Mouse (Mus musculus) forebrain, embryonic 13.5 days (tissue): Measurements from ENCODE around the gene Rtel1. TPM values are rescaled to one million over a fixed set of nuclear protein-coding genes. Genes with fewer than 3 reads are reported as not detected.

ENCODE experiments used
- ATAC-seq: fragments of 200-750 bp; cut with Nextera tagmentation; 2 replicates; pipeline ENCODE4 v1.8.0; 2017
- H3K27ac ChIP-seq: fragments of 300-500 bp; sonication (generic); 2 replicates; pipeline ENCODE4 v1.5.1; 2015; ENCODE audit warnings: inconsistent platforms, mild to moderate bottlenecking, moderate library complexity
- H3K27me3 ChIP-seq: fragments of 300-500 bp; sonication (generic); 2 replicates; pipeline ENCODE4 v1.6.1; 2015; ENCODE audit warnings: mild to moderate bottlenecking, inconsistent platforms
- H3K36me3 ChIP-seq: fragments of 300-500 bp; sonication (generic); 2 replicates; pipeline ENCODE4 v1.6.1; 2015; ENCODE audit warnings: mild to moderate bottlenecking, inconsistent platforms; ENCODE audit not compliant: poor library complexity, severe bottlenecking
- H3K4me1 ChIP-seq: fragments of 300-500 bp; sonication (generic); 2 replicates; pipeline ENCODE4 v1.6.1; 2015; ENCODE audit warnings: inconsistent platforms
- H3K4me2 ChIP-seq: fragments of 300-500 bp; sonication (generic); 2 replicates; pipeline ENCODE4 v1.6.1; 2015; ENCODE audit warnings: inconsistent platforms, mild to moderate bottlenecking, moderate library complexity
- H3K4me3 ChIP-seq: fragments of 300-500 bp; sonication (generic); 2 replicates; pipeline ENCODE4 v1.5.1; 2015; ENCODE audit warnings: mild to moderate bottlenecking, inconsistent platforms
- H3K9ac ChIP-seq: fragments of 300-500 bp; sonication (generic); 2 replicates; pipeline ENCODE4 v1.6.1; 2015; ENCODE audit warnings: mild to moderate bottlenecking, inconsistent platforms
- H3K9me3 ChIP-seq: fragments of 300-500 bp; sonication (generic); replicated peaks from 2 replicates; pipeline ENCODE4 v1.6.1; 2016; ENCODE audit warnings: inconsistent platforms
- WGBS: fragments of 180-500 bp; shearing (Covaris S2); methylation state at CpG from one replicate; pipeline ENCODE4 v1.1.7; 2015; 5-methylcytosine and 5-hydroxymethylcytosine counted together
- polyA plus RNA-seq: library from polyadenylated mRNA; unstranded; fragments of >200 nt; fragmentation: Nextera tagmentation; extraction: Ambion mirVana; gene quantifications from 2 replicates; pipeline ENCODE4 v1.2.1, GENCODE M21; 2015

The Rtel1 gene
- polyA plus RNA-seq, 1 experiment from 2014 or later, result 35.9 TPM

DNA sequence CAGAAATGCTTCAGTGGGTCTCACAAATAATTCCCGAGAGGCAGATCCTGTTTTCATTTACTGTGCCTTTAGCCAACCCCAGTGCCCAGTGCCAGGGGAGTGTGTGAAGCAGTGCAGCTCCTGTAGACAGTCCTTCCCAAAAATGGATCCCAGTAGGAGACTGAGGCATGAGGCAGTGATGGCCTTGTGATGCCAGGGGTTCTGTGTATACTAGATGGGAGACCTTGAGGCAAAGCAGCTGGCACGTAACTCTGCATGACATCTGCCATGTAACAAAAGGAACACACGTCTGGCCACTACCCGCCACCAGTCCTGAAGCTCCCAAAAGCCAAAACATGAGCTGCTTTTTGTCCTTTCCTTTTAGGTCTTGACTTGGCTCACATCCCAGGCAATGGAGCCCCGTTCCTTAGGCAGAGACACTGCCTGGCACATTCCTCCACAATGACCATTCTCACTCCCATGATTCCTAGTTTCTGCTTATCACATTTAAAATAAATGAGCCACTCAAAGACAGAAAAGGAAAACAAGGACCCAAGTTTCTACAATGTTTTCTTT, 77.7 kb downstream of the Rtel1 start:
- no peaks in the 10 kb centered on the region for H3K9me3 ChIP-seq
- H3K27me3 ChIP-seq, result no peaks in the 10 kb centered on the region
- no peak overlapping the region for H3K27ac ChIP-seq
- no peak overlapping the region for H3K4me3 ChIP-seq
- H3K9ac ChIP-seq, result no peak overlapping the region
- WGBS, result 67% methylated on average over 5 of the region's 5 CpGs
- peaks cover 2% of the 10 kb centered on the region; the same call in 1 of the 2 replicates for H3K36me3 ChIP-seq
- no peak overlapping the region for H3K4me2 ChIP-seq
- no peaks in the 10 kb centered on the region for H3K4me1 ChIP-seq
- ATAC-seq, result no peak

DNA sequence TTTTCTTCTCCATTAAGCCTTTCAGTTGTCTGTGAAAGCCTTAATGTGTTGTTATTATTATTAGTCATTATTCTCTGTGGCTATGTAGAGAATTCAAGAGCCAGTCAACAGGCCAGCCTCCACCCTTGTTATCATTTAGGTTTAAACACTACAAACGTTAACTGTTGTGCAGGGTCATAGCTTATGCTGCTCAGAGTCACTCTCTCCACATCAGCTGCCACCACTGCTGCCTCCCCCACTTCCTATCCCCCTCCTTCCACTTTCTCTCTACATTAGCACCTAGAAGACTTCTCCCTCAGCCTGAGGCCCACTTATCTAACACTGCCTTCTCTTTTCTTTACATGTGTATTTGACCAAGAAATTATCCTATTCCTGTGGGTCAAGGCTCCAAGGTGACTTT, 82.0 kb downstream of the Rtel1 start:
- H3K4me2 ChIP-seq, result no peak overlapping the region
- no peak for ATAC-seq
- no peak overlapping the region for H3K9ac ChIP-seq
- no peaks in the 10 kb centered on the region for H3K9me3 ChIP-seq
- no peak overlapping the region for H3K4me3 ChIP-seq
- no peak overlapping the region for H3K27ac ChIP-seq
- H3K27me3 ChIP-seq, result no peaks in the 10 kb centered on the region
- H3K4me1 ChIP-seq, result no peaks in the 10 kb centered on the region
- no peaks in the 10 kb centered on the region for H3K36me3 ChIP-seq
- 45% methylated on average over 1 of the region's 1 CpGs for WGBS

- WGBS, result 94% methylated on average over 3 of the region's 3 CpGs
- Histone ChIP-seq H3K9me3 (no peaks in the 10 kb centered on the region), H3K4me2 (no peak overlapping the region), H3K4me3 (no peak overlapping the region), H3K36me3 (no peaks in the 10 kb centered on the region), H3K27ac (no peak overlapping the region), H3K4me1 (no peaks in the 10 kb centered on the region), H3K9ac (no peak overlapping the region), H3K27me3 (no peaks in the 10 kb centered on the region)
- no peak for ATAC-seq
These were observed 84.2 kb downstream of the Rtel1 start for GRCm38 (mm10) chr2:181403722-181404121.

Other genes starting within 250 kb of the Rtel1 start
- 28.1 and 31.8 TPM in 2 replicates for gene Kcnq2, start 184.4 kb upstream of the Rtel1 start, polyA plus RNA-seq
- 1.7 and 1.9 TPM in 2 replicates for gene Eef1a2, start 162.7 kb upstream of the Rtel1 start, polyA plus RNA-seq
- 540 and 547 TPM in 2 replicates for gene Ppdpf, start 132.5 kb upstream of the Rtel1 start, polyA plus RNA-seq
- not detected in 2 replicates for gene Ptk6, start 117.0 kb upstream of the Rtel1 start, polyA plus RNA-seq
- 0.06 and 0.11 TPM in 2 replicates for gene Srms, start 106.6 kb upstream of the Rtel1 start, polyA plus RNA-seq
- 0.15 and 0.23 TPM in 2 replicates for gene Fndc11, start 99.7 kb upstream of the Rtel1 start, polyA plus RNA-seq
- gene Helz2, start 77.7 kb upstream of the Rtel1 start, polyA plus RNA-seq, result 0.24 and 0.26 TPM in 2 replicates
- gene Gmeb2, start 31.7 kb upstream of the Rtel1 start, polyA plus RNA-seq, result 19.5 and 20.5 TPM in 2 replicates
- gene Stmn3, start 5.2 kb upstream of the Rtel1 start, polyA plus RNA-seq, result 651 and 655 TPM in 2 replicates
- 54.6 and 58.5 TPM in 2 replicates for gene Zgpat, start 45.2 kb downstream of the Rtel1 start, polyA plus RNA-seq
- gene Arfrp1, start 45.7 kb downstream of the Rtel1 start, polyA plus RNA-seq, result 90.5 and 98.2 TPM in 2 replicates
- 33.1 and 37.1 TPM in 2 replicates for gene Lime1, start 60.3 kb downstream of the Rtel1 start, polyA plus RNA-seq
- gene Zbtb46, start 139.7 kb downstream of the Rtel1 start, polyA plus RNA-seq, result 10.2 and 12.8 TPM in 2 replicates
- gene Abhd16b, start 173.5 kb downstream of the Rtel1 start, polyA plus RNA-seq, result 0.16 TPM in 1 of 2 replicates, not detected in the other
- gene Tpd52l2, start 177.4 kb downstream of the Rtel1 start, polyA plus RNA-seq, result 133 and 138 TPM in 2 replicates
- 140 and 165 TPM in 2 replicates for gene Dnajc5, start 200.7 kb downstream of the Rtel1 start, polyA plus RNA-seq